Mouse (Mus musculus) thymus, adult 2 months (tissue): ENCODE data around the gene Gm11214.

Source experiments
- CTCF ChIP-seq: fragments of 200-500 bp; IDR thresholded peaks from 2 replicates; pipeline ENCODE4 v1.5.1; 2012; ENCODE audit warnings: mild to moderate bottlenecking, control low read depth, low read length, moderate library complexity, borderline replicate concordance; ENCODE audit not compliant: control insufficient read depth, poor library complexity, insufficient read depth; ENCODE audit errors: extremely low read depth
- POLR2A ChIP-seq: fragments of 200-500 bp; IDR thresholded peaks from 2 replicates; pipeline ENCODE4 v1.6.1; 2012; ENCODE audit warnings: mild to moderate bottlenecking, low read length, control low read depth, moderate library complexity; ENCODE audit not compliant: control insufficient read depth, poor library complexity, insufficient read depth; ENCODE audit errors: extremely low read depth

DNA sequence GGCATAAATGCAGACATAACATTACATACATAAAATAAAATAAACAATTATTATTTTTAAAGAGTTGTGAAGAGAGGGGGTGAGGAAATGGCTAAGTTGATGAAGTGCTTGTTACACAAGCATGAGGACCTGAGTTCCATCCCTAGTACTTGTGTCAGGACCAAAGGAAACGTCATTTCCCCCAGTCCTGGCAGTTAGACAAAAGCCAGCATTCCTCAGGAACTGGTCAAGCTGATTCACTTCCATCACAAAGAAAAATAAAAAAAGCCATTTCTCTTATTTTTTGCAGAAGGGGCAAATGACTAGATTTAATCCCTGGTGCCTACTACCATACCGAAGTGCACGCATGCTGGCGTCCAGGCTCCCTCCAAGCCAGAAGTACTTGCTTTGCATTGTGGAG, 33.7 kb upstream of the Gm11214 start:
- TF ChIP-seq POLR2A (no peak), CTCF (no peak)
